Mouse (Mus musculus): Measurements from ENCODE around the gene Cfap61.

DNA sequence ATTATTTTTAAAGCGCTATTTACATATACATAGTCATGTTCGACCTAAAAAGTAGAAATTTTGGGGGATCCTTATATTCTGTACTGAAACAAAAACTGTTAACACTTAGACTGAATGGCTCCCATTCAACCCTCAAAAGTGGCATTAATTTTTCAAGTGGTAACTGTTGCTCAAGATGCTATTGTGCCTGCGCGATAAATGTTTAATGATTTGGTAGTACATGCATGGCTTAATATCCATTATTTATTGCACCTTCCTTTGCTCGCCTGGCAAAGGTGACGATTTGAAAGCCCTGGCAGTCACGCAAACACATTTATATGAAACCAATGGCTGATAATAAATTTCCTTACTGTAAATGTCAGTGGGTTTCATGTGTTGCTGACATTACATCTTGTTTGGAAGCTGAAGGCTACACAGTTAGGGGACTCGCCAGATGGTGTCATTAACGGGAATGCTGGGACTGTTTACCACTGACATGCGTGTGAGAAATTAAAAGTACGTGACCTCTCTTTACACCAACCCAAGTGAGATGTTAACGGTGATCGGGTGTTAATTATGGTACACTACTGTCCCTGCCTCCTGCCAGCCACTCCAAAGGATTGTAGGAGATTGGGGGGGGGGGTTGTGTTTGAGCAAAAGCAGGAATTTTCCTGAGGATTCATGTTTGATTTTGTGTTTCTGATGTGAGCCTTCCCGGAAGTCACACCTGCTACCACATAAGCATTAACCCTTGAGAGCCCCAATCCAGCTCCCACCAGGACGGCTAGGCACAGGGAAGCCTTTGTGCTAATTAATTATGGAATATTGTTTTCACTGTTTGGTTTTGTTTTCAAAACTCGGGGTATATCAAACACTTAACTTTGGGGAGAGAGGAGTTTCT is 127.1 kb downstream of the Cfap61 start:
- TF ChIP-seq CTCF (IDR thresholded peaks at IDR 0.05; ENCODE audit: borderline replicate concordance, insufficient read depth, low read length), result no peak
- no peak for TF ChIP-seq POLR2A (IDR thresholded peaks at IDR 0.05; ENCODE audit: low read depth, low read length)

Data from embryonic fibroblast, embryonic 13.5 days (primary cell).